Mouse (Mus musculus) neural tube, embryonic 12.5 days (tissue): ENCODE results near the gene Tenm4. TPM values are rescaled to one million over a fixed set of nuclear protein-coding genes. Genes with fewer than 3 reads are reported as not detected.

Source experiments
- ATAC-seq: fragments of 200-750 bp; cut with Nextera tagmentation; 2 replicates; pipeline ENCODE4 v1.8.0; 2017; ENCODE audit warnings: low read depth, mild to moderate bottlenecking, moderate TSS enrichment, moderate library complexity; ENCODE audit not compliant: low FRiP score
- H3K27ac ChIP-seq: fragments of 300-500 bp; sonication (generic); 2 replicates; pipeline ENCODE4 v1.5.1; 2016
- H3K27me3 ChIP-seq: fragments of 300-500 bp; sonication (generic); replicated peaks from 2 replicates; pipeline ENCODE4 v1.6.1; 2016; ENCODE audit warnings: mild to moderate bottlenecking
- H3K36me3 ChIP-seq: fragments of 300-500 bp; sonication (generic); 2 replicates; pipeline ENCODE4 v1.6.1; 2016; ENCODE audit warnings: mild to moderate bottlenecking
- H3K4me1 ChIP-seq: fragments of 300-500 bp; sonication (generic); 2 replicates; pipeline ENCODE4 v1.6.1; 2016
- H3K4me2 ChIP-seq: fragments of 300-500 bp; sonication (generic); replicated peaks from 2 replicates; pipeline ENCODE4 v1.6.1; 2016; ENCODE audit warnings: mild to moderate bottlenecking
- H3K4me3 ChIP-seq: fragments of 300-500 bp; sonication (generic); 2 replicates; pipeline ENCODE4 v1.5.1; 2016
- H3K9ac ChIP-seq: fragments of 300-500 bp; sonication (generic); 2 replicates; pipeline ENCODE4 v1.6.1; 2016; ENCODE audit warnings: mild to moderate bottlenecking
- H3K9me3 ChIP-seq: fragments of 300-500 bp; sonication (generic); 2 replicates; pipeline ENCODE4 v1.6.1; 2016; ENCODE audit warnings: mild to moderate bottlenecking
- WGBS: fragments of 180-500 bp; shearing (Covaris S2); methylation state at CpG from one replicate; pipeline ENCODE4 v1.1.7; 2016; 5-methylcytosine and 5-hydroxymethylcytosine counted together
- polyA plus RNA-seq: library from polyadenylated mRNA; unstranded; fragments of >200 nt; fragmentation: Nextera tagmentation; extraction: Ambion mirVana; gene quantifications from 2 replicates; pipeline ENCODE4 v1.2.1, GENCODE M21; 2016

Gene Tenm4
- polyA plus RNA-seq, 1 experiment from 2014 or later = 33.0 TPM

DNA sequence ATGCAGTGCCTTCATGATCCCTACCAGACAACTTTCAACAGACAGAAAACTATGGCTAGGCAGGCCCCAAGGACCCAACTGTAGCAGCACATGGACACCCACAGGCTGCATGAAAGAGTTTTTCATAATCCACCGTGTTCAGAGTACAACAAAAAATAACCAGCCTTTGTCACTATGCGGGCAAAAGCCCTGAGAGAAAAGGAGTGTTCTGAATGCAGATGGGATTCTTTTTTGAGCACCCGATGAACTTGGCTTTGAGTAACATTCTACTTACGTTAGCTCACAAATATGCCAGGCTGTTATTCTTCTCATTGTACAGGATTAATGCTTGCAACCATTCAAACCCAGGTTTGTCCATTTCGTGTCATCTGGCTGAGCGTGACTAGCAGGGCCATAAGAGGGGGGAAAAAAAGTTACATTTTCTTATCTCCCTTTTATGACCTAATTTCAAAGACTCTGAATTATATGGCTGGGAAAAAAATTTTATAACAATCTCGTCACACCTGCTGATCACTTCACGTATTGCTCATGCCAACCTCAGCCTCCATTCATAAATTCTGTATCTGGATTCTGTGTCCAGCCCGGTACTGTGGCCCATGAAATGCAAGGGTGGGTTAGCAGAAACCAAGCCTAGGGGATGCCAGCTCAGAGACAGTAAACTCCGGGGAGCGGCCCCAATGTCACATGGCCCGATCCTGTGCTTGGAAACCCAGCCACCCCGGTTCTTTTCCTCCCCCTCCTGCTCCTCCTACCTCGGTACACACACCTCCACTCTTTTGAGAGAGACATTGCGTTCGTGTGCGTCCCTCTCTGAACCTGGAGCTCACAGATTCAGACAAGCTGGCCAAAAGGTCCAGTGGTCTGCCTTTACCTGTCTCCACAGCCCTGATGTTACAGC lies 732.3 kb downstream of the Tenm4 start:
- WGBS = 74% methylated on average over 17 of the region's 17 CpGs
- peaks cover 14% of the 10 kb centered on the region for H3K36me3 ChIP-seq
- no peak overlapping the region for H3K9ac ChIP-seq
- ATAC-seq = no peak
- no peak overlapping the region for H3K4me3 ChIP-seq
- no peaks in the 10 kb centered on the region for H3K27me3 ChIP-seq
- H3K4me1 ChIP-seq = peaks cover 44% of the 10 kb centered on the region
- no peaks in the 10 kb centered on the region for H3K9me3 ChIP-seq
- H3K4me2 ChIP-seq = no peak overlapping the region
- H3K27ac ChIP-seq = no peak overlapping the region

DNA sequence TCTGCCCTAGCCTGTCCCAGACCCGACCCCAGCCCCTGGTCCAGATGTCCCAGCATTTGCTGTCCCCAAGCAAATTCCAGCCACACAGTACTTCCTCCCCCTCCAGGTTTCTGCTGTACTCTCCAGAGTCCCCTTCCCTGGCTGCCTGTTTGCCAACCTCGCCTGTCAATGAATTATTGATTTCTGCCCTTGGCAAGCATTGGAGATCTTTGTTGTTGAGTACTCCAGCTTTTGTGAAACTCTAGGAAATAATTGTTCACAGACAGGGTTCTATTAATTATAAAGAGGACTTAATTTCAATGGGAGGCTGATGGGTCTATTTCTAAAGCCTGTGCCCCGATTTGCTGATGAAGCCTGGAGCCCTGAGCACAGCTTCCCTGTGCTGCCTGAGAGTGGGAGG lies 733.4 kb downstream of the Tenm4 start:
- Histone ChIP-seq H3K4me3 (no peak overlapping the region), H3K9ac (no peak overlapping the region), H3K27ac (no peak overlapping the region), H3K4me2 (no peak overlapping the region), H3K9me3 (no peaks in the 10 kb centered on the region), H3K4me1 (peaks cover 38% of the 10 kb centered on the region), H3K27me3 (no peaks in the 10 kb centered on the region), H3K36me3 (peaks cover 14% of the 10 kb centered on the region)
- 44% methylated on average over 3 of the region's 3 CpGs for WGBS
- ATAC-seq = peak; percentile 25; the same call in 1 of the 2 replicates

DNA sequence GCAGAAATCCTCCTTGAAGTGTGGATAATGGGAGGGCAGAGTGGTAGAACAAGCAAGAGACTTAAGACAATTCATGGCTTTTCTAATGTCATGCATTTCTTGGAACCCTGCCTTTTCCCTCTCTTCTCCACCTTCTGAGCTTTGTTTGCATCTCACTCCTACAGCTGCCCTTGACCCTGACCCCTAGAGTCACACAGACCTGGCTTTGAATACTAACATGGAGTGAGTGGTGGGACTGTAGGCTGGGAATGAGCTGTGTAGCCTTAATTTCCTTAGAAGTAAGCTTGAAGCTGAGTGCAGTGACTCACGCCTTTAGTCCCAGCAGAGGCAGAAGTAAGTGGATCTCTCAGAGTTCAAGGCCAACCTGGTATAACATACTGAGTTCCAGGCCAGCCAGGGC lies 733.9 kb downstream of the Tenm4 start:
- 88% methylated on average over 1 of the region's 1 CpGs for WGBS
- Histone ChIP-seq H3K4me1 (peaks cover 41% of the 10 kb centered on the region), H3K4me2 (no peak overlapping the region), H3K36me3 (peaks cover 14% of the 10 kb centered on the region), H3K9ac (no peak overlapping the region), H3K9me3 (no peaks in the 10 kb centered on the region), H3K27ac (no peak overlapping the region), H3K4me3 (no peak overlapping the region), H3K27me3 (no peaks in the 10 kb centered on the region)
- ATAC-seq = no peak

DNA sequence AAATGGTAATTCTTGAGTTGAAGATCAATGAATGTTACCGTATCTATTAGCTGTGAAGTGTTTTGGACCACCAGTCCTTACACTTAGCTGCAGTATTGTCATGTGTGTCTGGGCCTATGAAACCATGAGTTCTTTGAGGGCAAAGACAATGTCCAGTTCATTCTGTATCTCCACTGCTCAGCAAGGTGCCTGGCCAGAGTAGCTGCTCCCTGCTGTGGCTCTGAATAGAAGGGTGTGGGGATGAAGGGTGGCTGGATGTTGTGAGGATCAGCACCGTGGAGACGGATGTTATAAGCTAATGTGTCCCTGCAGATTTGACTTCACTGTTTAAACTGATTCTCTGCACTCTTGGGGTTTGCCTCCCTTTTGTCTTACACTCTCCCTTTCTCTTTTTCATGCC lies 734.4 kb downstream of the Tenm4 start:
- H3K9ac ChIP-seq = no peak overlapping the region
- H3K4me2 ChIP-seq = no peak overlapping the region
- H3K27ac ChIP-seq = no peak overlapping the region
- H3K4me1 ChIP-seq = peaks cover 41% of the 10 kb centered on the region
- ATAC-seq = no peak
- H3K4me3 ChIP-seq = no peak overlapping the region
- H3K9me3 ChIP-seq = no peaks in the 10 kb centered on the region
- H3K36me3 ChIP-seq = peaks cover 14% of the 10 kb centered on the region
- 65% methylated on average over 3 of the region's 3 CpGs for WGBS
- no peaks in the 10 kb centered on the region for H3K27me3 ChIP-seq

DNA sequence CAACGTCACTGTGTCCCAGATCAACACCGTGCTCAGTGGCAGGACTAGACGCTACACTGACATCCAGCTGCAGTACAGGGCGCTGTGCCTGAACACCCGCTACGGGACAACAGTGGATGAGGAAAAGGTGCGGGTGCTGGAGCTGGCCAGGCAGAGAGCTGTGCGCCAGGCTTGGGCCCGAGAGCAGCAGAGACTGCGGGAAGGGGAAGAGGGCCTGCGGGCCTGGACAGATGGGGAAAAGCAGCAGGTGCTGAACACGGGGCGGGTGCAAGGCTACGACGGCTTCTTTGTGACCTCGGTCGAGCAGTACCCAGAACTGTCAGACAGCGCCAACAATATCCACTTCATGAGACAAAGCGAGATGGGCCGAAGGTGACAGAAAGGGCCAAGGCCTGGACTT lies 735.2 kb downstream of the Tenm4 start:
- H3K27ac ChIP-seq = no peak overlapping the region
- H3K9ac ChIP-seq = no peak overlapping the region
- no peak for ATAC-seq
- WGBS = 80% methylated on average over 20 of the region's 20 CpGs
- H3K4me3 ChIP-seq = no peak overlapping the region
- H3K4me1 ChIP-seq = peaks cover 41% of the 10 kb centered on the region
- peaks cover 14% of the 10 kb centered on the region for H3K36me3 ChIP-seq
- no peaks in the 10 kb centered on the region for H3K9me3 ChIP-seq
- H3K4me2 ChIP-seq = no peak overlapping the region
- no peaks in the 10 kb centered on the region for H3K27me3 ChIP-seq

DNA sequence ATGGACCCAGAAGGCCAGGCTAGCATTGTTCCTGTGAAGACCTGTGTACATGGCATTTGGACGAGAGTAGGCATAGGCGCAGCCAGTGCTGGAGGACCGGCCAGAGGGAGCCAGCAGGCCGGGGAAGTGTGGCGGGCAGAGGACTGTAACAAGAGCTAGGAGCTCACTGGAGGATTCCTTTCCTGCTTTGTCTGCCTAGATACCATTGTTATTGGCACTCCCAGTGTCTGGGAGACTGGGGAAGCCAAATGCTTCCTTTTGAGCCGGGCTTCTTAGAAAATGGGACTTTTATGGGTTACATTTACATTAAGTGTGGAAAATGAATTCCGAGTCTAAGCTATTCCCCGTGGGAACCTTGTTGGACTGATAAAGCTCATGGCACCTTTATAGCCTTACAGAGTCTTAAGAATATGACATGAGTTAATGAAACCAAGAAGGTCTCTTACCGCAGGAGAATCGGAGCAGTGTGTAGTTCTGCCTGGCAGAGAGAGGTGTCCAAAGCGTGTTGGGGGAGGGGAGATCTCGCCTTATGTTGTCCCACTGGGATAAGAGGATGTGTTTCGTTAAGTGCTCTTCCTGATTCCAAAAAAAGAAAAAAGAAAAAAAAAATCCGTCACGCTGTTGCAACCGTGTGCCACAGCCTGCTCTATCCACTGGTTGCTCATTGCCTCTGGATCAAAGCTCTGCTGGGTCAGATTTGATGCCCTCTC lies 737.1 kb downstream of the Tenm4 start:
- WGBS = 51% methylated on average over 16 of the region's 16 CpGs

DNA sequence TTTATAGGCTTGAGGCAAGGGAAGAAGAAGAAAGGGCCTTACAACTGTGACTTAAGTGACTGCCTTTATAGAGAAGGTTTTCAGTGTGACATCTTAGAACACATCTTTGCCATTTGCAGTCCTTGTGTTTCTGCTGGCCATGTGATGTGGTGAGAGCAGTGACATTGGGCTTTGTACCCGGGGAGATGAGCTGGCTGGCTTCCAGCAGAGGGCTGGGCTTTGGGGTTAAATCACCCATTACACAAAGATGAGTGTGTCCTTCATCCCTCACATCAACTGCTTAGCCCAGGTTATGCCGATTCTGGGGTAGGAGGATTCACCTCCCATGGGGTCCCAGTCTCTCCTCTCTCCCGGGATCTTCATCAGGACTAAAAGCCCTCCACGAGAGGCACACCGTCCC lies 738.8 kb downstream of the Tenm4 start:
- ATAC-seq = no peak
- H3K4me3 ChIP-seq = no peak overlapping the region
- H3K9me3 ChIP-seq = no peaks in the 10 kb centered on the region
- H3K27me3 ChIP-seq = no peaks in the 10 kb centered on the region
- H3K4me2 ChIP-seq = no peak overlapping the region
- H3K4me1 ChIP-seq = peaks cover 21% of the 10 kb centered on the region
- H3K9ac ChIP-seq = no peak overlapping the region
- no peak overlapping the region for H3K27ac ChIP-seq
- peaks cover 6% of the 10 kb centered on the region for H3K36me3 ChIP-seq
- WGBS = 64% methylated on average over 5 of the region's 5 CpGs

More for the DNA sequence above, 737.1 kb downstream of the Tenm4 start:
- no peak for ATAC-seq
- no peak overlapping the region for H3K4me3 ChIP-seq
- no peak overlapping the region for H3K9ac ChIP-seq
- no peaks in the 10 kb centered on the region for H3K9me3 ChIP-seq
- no peak overlapping the region for H3K4me2 ChIP-seq
- peaks cover 34% of the 10 kb centered on the region for H3K4me1 ChIP-seq
- no peaks in the 10 kb centered on the region for H3K27me3 ChIP-seq
- H3K27ac ChIP-seq = no peak overlapping the region
- H3K36me3 ChIP-seq = peaks cover 9% of the 10 kb centered on the region

DNA sequence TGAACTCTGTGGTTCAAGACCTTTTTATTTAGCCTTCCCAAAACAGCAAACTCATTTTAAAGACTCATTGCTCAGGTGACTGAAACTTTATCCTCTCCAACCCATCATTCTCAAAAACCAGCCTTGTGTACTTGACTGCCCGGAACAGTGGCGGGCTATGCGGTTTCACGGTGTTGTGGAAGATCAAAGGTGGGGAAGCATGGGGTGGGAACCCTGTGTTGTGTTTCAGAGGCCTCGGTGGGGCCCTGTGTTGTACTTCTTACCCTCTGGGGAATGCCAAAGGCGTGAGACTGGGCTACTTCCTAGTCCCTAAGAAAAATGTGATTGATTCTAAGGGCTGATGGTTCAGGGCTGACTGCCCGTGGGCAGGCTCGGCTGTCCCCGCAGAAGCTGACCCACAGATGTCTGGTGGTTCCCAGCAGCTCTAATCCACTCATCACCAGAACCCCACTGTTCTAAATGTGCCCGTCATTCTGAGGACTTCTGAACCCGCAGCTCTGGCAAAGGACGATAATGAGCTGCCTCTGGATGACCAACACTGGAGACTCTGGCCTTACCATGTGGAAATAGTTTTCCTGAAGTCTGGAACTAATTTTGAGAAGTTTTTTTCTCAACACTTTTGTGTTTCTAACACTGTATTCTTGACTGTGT lies 739.4 kb downstream of the Tenm4 start:
- H3K36me3 ChIP-seq = peaks cover 6% of the 10 kb centered on the region
- H3K9ac ChIP-seq = no peak overlapping the region
- H3K9me3 ChIP-seq = no peaks in the 10 kb centered on the region
- WGBS = 65% methylated on average over 12 of the region's 12 CpGs
- H3K27me3 ChIP-seq = no peaks in the 10 kb centered on the region
- no peak overlapping the region for H3K27ac ChIP-seq
- H3K4me3 ChIP-seq = no peak overlapping the region
- ATAC-seq = no peak
- peaks cover 17% of the 10 kb centered on the region for H3K4me1 ChIP-seq
- H3K4me2 ChIP-seq = no peak overlapping the region

DNA sequence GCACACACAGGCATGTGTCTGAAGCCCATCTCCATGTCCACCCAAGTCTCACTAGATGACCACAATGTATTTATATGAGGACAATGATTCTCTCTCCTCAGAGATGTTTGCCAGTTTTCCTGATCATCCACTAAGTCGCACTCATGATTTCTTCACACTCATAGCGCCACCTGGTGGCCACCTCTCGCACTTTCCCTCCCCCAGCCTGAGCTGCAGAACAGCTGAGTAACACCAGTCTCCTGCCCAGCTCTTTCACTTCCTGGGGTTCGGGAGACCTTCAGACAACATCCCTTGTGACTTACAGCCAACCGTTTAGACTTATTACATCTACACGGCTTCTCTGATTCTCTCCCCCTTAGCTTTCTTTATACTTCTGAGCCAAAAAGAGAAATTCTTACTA lies 743.0 kb downstream of the Tenm4 start:
- WGBS = 11% methylated on average over 6 of the region's 6 CpGs
- Histone ChIP-seq H3K36me3 (no peaks in the 10 kb centered on the region), H3K4me1 (0 out of 2 replicates have a peak, but pooled peaks cover 3% of the 10 kb centered on the region), H3K4me2 (no peak overlapping the region), H3K9ac (no peak overlapping the region), H3K27me3 (no peaks in the 10 kb centered on the region), H3K27ac (no peak overlapping the region), H3K4me3 (no peak overlapping the region), H3K9me3 (no peaks in the 10 kb centered on the region)
- ATAC-seq = peak; percentile 42

DNA sequence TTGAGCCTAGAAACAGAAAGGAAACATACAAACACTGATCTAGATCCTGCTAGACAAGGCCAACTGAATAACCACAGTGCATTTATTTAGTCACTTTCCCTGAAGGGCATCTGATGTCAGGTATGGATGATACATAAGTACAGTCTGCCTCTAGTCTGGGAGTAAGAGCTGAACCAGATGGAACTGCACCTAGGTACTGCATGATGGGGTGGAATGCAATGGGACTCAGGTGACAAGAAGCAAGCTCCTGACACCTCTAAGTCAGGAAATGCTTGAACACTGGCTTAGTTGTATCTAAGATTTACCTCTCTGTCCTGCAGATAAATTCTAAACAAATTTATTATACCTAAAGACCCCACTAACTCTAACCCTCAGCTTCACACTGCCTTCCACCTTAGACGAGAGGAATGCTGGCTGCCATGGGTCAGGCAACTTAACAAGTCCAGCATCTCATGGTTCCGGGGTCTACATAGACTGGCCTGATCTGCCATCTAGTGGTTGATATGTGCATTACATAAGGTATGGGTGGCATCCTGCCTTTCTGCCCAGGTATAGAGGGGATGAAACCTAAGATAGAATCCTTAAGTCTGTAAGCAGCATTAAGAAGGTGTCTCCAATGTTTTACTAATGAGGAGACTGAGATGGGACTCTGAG lies 744.5 kb downstream of the Tenm4 start:
- Histone ChIP-seq H3K4me2 (no peak overlapping the region), H3K27me3 (no peaks in the 10 kb centered on the region)
- 2% methylated on average over 2 of the region's 2 CpGs for WGBS

DNA sequence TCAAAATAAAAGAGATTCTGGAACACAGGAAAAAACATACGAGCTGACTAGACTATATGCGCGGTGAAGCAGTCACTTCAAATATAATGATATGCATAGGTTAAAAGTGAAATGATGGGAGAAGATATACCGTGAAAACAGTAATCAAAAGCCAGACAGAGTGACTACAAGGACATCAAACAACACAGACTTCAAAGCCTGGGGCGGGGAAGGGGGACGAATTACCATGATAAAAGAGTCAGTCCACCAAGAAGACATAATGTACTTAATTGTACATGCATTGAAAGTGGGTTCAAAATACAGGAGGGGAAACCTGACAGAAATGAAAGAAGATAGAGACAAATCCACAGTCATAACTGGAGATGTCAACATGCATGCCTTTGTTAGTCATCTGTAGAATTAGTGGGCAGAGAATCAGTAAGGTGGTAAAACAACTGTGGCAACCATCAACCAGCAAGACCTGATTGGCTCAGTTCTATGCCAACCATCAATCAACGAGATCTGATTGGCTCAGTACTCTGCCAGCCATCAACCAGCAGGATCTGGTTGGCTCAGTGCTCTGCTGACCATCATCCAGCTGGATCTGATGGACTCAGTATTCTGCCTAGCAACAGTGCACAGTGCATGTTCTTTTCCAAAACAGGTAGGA lies 749.5 kb downstream of the Tenm4 start:
- Histone ChIP-seq H3K27ac (no peak overlapping the region), H3K27me3 (no peaks in the 10 kb centered on the region), H3K4me1 (no peaks in the 10 kb centered on the region), H3K9me3 (no peaks in the 10 kb centered on the region), H3K36me3 (no peaks in the 10 kb centered on the region), H3K4me3 (no peak overlapping the region), H3K9ac (no peak overlapping the region), H3K4me2 (no peak overlapping the region)
- peak; percentile 63 for ATAC-seq
- 35% methylated on average over 7 of the region's 7 CpGs for WGBS

More for the DNA sequence above, 744.5 kb downstream of the Tenm4 start:
- H3K36me3 ChIP-seq = no peaks in the 10 kb centered on the region
- H3K4me1 ChIP-seq = no peaks in the 10 kb centered on the region
- no peaks in the 10 kb centered on the region for H3K9me3 ChIP-seq
- no peak overlapping the region for H3K4me3 ChIP-seq
- 0 out of 2 replicates have a peak, but pooled peaks have one; percentile 52 for ATAC-seq
- H3K27ac ChIP-seq = no peak overlapping the region
- H3K9ac ChIP-seq = no peak overlapping the region
